Mouse (Mus musculus) MN1 (cell line): Measurements from ENCODE around the gene Sdk2.

Experiments used
- DNase-seq: peaks from one replicate; pipeline ENCODE4 v3.0.0-alpha.2; 2016; ENCODE audit warnings: low spot score

The Sdk2 gene

DNA sequence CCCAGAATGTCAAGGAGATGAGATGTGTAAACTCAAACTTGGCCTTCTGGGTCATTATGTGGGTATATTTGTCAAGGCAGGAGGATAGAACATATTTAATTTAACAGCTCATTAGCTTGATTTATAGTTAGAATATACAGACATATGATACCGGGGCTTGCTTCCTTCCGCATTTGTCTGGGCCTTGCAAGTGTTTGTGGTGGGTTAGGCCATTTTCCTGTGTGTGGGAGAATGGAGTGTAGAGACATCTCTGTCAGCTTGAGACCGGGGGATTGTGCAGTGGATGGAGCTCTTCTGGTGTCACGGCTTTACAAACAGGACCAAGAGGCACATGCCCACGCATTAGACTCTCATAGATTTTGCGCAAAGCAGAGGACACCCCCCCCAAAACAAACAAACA lies 235.2 kb downstream of the Sdk2 start:
- no peak for DNase-seq

DNA sequence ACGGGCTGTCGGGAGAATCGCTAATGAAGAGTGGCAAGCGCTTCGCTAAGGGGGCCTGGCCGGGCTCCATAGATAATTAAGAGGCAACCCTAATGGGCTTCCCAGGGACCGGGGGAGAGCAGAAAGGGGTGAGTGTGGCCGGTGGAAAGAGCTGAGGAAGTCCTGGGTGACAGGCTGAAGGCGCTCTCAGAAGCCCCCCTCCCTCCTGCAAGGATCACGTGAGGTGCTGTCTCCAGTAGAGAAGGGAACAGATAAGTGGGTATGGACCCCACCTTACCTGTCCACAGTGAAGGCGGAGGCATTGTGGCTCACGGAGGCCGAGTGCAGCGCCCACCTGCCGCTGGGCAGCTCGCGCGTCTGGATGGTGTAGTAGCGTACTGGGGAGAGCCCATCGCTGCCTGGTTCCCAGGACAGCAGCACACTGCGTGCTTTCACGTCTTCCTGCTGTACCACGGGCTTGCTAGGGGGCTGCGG lies 238.7 kb downstream of the Sdk2 start:
- no peak for DNase-seq

GRCm38 (mm10) chr11:113820005-113820404 lies 246.8 kb downstream of the Sdk2 start:
- DNase-seq = no peak

GRCm38 (mm10) chr11:113819001-113819400 lies 247.8 kb downstream of the Sdk2 start:
- no peak for DNase-seq

DNA sequence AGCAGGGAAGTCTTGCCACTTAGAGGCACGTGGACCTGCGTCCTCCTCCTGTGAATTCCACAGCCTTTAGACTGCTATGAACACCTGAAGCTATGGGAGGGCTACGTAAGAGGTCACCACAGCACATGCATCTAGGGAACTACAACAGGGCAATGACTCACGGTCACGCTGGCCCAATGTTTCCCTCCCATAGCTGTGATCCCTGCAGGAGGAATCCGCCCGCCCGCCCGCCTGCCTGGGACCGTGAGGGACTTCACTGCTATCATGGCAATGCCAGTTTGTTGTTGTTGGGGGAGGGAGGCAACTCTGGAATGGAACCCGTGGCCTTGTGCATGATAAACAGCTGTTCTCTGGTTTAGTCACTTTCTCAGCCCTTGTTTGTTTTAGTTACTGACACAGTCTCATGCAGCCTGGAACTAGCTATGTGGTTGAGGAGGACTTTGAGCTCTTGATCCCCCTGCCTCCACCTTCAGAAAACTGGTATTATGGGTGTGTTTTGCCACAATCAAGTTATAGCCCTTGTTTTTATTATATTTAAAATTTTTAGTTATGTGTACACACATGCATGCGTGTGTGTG lies 249.8 kb downstream of the Sdk2 start:
- DNase-seq = no peak

- no peak for DNase-seq
These were observed 250.4 kb downstream of the Sdk2 start for GRCm38 (mm10) chr11:113816439-113816838.

GRCm38 (mm10) chr11:113811546-113812339 lies 255.1 kb downstream of the Sdk2 start:
- DNase-seq = peak; percentile 46

- DNase-seq = peak; percentile 81
These were observed 256.0 kb downstream of the Sdk2 start for GRCm38 (mm10) chr11:113810638-113811545.

DNA sequence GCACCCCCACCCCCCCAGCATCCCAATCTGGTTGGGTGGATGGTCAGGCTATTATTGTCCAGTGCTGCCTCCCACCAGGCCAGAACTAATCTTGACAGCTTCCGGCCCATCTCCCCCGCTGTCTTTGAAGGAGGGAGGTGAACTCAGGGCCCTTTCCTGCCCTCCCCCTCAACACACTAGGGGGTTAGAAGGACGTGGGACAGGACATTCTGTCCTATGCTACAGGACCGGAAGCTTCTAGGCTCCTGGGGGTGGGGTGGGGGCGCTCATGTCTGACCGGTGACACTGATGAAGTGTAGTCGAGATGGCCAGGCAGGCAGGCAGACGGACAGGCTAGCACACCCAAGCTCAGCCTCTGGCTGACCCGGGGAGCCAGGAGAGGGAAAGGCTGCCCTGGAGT lies 259.8 kb downstream of the Sdk2 start:
- no peak for DNase-seq

DNA sequence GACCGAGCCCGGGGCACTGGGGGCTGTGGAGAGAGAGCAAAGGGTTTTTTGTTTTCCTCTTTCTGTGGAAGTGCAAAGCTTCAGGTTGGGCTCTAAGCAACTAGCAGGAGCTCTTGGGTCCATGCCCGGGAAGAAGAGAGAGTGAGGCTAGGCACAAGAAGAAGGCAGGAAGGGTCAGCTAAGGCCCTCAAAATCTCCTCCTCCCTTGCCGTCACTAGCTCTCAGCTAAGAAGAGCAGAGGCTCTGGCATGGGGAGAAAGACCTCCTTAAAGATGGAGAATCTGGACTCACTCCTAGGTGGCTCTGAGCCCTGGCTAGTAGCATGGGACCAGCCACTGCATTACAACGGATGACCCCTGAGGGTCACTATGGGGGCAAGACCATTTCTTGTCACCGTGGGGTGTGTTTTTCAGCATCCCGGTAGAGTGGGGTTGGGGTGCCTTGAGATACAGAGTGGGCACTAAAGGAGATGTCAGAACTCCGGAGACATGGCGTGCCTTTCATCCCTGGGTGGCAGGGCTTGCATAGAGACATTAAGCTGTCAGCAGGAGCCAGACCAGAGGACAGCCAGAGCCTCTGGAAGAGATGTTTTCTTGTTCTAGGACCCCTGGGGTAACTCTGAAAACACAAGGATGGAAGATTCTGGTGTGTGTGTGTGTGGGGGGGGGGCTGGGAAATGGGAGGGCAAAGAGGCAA lies 260.3 kb downstream of the Sdk2 start:
- DNase-seq = no peak

- no peak for DNase-seq
These were observed 260.9 kb downstream of the Sdk2 start for GRCm38 (mm10) chr11:113805974-113806373.

GRCm38 (mm10) chr11:113803321-113803941 lies 263.4 kb downstream of the Sdk2 start:
- no peak for DNase-seq

DNA sequence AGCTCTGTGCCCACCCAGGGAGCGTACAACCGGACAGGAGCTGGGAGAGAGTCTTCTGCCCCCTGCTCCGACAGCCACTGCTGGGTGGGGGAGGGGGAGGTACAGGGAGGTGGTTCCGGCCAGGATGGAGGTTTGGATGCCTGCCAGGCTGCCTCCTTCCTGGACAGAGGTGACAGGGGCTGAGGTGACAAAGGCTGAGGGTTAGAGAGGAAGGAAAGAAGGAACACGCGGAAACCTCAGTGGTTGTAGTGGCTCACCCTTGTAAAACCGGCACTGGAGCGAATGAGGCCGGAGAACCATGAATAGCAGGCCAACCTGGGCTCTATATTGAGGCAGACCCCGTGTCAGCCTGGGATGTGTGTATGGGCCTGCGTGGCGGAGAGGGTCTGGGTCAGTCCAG lies 264.4 kb downstream of the Sdk2 start:
- DNase-seq = no peak

- DNase-seq = no peak
These were observed 266.8 kb downstream of the Sdk2 start for GRCm38 (mm10) chr11:113800026-113800425.

GRCm38 (mm10) chr11:113799041-113799447 lies 267.8 kb downstream of the Sdk2 start:
- no peak for DNase-seq

GRCm38 (mm10) chr11:113798011-113798410 lies 268.8 kb downstream of the Sdk2 start:
- DNase-seq = no peak

DNA sequence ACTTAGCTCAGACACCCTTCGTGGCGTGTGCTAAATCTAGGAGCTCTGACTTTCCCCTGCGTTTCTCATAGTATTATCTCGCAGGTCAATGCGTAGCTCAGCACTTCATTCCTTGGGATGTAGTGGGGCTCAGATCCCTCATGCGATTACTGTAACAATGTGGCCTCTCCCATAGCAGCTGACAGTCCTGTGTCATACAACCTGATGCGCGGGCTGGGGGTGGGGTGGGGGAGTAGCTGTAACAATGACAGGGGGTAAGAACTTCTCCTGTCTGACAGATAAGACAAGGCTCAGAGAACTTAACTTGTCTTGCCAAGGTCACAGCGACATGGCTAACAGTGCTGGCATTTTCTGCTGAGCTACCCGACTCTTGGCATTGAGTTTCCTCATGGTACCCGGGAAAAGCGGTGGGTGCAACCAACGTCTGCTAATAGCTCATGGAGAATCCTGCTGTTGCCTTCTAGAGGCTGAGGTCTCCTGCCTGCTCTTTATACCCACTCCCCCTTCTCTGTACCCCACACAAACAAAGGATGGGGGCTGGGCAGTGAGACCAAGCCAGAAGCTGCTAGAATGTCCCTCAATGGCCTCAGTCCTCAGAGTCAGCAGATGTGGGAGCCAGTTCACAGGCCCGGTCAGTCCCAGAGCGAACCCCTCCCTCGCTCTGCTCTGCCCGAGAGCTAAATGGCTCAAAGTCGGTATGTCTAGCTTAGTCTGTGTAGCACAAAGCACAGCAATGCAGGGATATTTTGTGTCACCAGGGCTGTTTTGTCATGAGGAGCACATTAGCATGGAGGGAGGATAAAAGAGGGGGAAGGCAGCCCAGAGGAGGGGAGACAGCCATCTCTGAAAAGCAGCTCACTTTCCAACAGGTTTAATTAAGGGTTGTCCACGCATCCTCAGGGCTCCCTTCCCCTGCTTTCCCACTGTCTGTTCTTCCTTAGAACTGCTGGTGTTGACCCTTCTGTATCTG lies 269.5 kb downstream of the Sdk2 start:
- no peak for DNase-seq

DNA sequence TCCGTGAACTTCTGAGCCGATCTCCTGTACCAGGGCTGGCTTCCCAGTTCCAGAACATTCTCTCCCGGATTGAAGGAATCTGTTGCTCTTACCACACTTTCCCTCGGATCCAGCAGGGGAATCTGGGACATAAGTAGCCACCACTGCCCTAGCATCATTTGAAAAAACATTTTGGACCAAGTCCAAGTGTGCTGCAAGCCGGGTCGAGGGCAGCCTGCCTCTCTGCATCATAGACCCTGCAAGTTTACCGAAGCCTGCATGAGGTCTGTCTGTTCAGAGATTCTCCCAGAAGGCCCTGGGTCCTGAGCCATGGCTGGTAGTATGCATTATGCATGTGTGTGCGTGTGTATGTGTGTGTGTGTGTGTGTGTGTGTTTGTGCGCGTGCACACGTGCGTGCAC lies 271.0 kb downstream of the Sdk2 start:
- no peak for DNase-seq

DNA sequence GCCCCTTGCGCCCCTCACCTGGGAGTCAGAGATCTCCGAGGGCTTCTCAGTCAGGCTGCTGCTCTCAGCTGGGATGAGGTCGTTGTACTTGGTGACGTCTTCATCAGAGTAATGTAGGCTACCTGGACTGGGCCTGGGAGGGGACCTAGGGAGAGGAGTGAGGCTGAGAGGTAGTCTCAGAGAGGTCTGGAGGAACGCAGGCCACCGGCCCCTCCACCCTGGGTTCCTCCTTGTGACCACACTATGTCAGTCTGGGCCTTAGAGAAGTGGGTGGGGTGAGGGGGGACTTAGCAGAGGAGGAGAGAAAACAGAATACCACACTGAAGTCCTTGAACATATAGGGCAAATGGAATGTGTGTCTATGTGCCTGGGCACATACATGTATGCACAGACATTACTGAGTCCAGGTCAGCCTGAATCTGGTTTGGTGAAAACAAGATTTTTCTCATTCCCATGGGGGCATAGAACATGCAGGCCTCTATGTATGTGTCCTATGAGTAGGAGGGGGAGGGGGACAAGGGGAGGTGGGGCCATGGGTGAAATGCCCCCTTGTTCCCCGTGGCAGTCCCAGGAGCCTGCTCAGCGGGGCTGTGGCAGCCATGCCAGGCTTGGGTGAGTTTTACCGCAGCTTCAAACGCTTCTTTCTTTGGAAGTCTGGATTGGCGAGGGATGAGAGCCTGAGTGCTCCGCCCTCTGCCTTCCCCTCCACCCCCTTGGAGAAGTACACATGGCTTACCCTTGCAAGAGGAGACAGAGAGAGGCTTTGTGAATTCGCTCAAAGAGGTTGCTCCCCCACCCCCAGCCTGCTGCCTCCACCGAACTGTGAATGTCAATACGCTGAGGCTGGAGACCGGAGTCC lies 275.3 kb downstream of the Sdk2 start:
- DNase-seq = no peak
